Mouse (Mus musculus) limb, embryonic 13.5 days (tissue): Measurements from ENCODE around the gene Mcee. TPM values are rescaled to one million over a fixed set of nuclear protein-coding genes. Genes with fewer than 3 reads are reported as not detected.
A peak's percentile ranks its signal among the peaks of the same experiment; 100 is the strongest.

Experiments used
- ATAC-seq: fragments of 200-750 bp; cut with Nextera tagmentation; 2 replicates; pipeline ENCODE4 v1.8.0; 2017; ENCODE audit warnings: low read depth, moderate number of reproducible peaks, moderate TSS enrichment; ENCODE audit not compliant: low FRiP score
- H3K27ac ChIP-seq: fragments of 300-500 bp; sonication (generic); 2 replicates; pipeline ENCODE4 v1.5.1; 2015; ENCODE audit warnings: inconsistent platforms, mild to moderate bottlenecking, moderate library complexity
- H3K27me3 ChIP-seq: fragments of 300-500 bp; sonication (generic); 2 replicates; pipeline ENCODE4 v1.6.1; 2015; ENCODE audit warnings: mild to moderate bottlenecking, inconsistent platforms
- H3K36me3 ChIP-seq: fragments of 300-500 bp; sonication (generic); 2 replicates; pipeline ENCODE4 v1.6.1; 2015; ENCODE audit warnings: inconsistent platforms, mild to moderate bottlenecking, moderate library complexity
- H3K4me1 ChIP-seq: fragments of 300-500 bp; sonication (generic); 2 replicates; pipeline ENCODE4 v1.6.1; 2015; ENCODE audit warnings: inconsistent platforms
- H3K4me2 ChIP-seq: fragments of 300-500 bp; sonication (generic); replicated peaks from 2 replicates; pipeline ENCODE4 v1.6.1; 2015; ENCODE audit warnings: inconsistent platforms, mild to moderate bottlenecking, moderate library complexity
- H3K4me3 ChIP-seq: fragments of 300-500 bp; sonication (generic); 2 replicates; pipeline ENCODE4 v1.5.1; 2015; ENCODE audit warnings: moderate library complexity, mild to moderate bottlenecking, inconsistent platforms
- H3K9ac ChIP-seq: fragments of 300-500 bp; sonication (generic); 2 replicates; pipeline ENCODE4 v1.6.1; 2015; ENCODE audit warnings: mild to moderate bottlenecking, inconsistent platforms
- H3K9me3 ChIP-seq: fragments of 300-500 bp; sonication (generic); 2 replicates; pipeline ENCODE4 v1.6.1; 2016; ENCODE audit warnings: inconsistent platforms
- WGBS: fragments of 180-500 bp; shearing (Covaris S2); methylation state at CpG from one replicate; pipeline ENCODE4 v1.1.7; 2015; 5-methylcytosine and 5-hydroxymethylcytosine counted together
- polyA plus RNA-seq: library from polyadenylated mRNA; unstranded; fragments of >200 nt; fragmentation: Nextera tagmentation; extraction: Ambion mirVana; gene quantifications from 2 replicates; pipeline ENCODE4 v1.2.1, GENCODE M21; 2015

Mcee gene
- polyA plus RNA-seq, 1 experiment from 2014 or later, result 52.8 TPM

- ATAC-seq, result no peak
- H3K9ac ChIP-seq, result no peak overlapping the region
- no peak overlapping the region for H3K27ac ChIP-seq
- H3K36me3 ChIP-seq, result no peaks in the 10 kb centered on the region
- 84% methylated on average over 13 of the region's 13 CpGs for WGBS
- 0 out of 2 replicates have a peak, but pooled peaks cover 7% of the 10 kb centered on the region for H3K4me1 ChIP-seq
- H3K4me3 ChIP-seq, result no peak overlapping the region
- no peaks in the 10 kb centered on the region for H3K9me3 ChIP-seq
- no peaks in the 10 kb centered on the region for H3K27me3 ChIP-seq
- no peak overlapping the region for H3K4me2 ChIP-seq
Observed at GRCm38 (mm10) chr7:64450631-64451030, 58.2 kb downstream of the Mcee start.

GRCm38 (mm10) chr7:64451441-64451840 is 59.0 kb downstream of the Mcee start:
- 77% methylated on average over 4 of the region's 4 CpGs for WGBS

GRCm38 (mm10) chr7:64451861-64452382 is 59.5 kb downstream of the Mcee start:
- H3K27ac ChIP-seq, result no peak overlapping the region
- no peak overlapping the region for H3K4me2 ChIP-seq
- 0 out of 2 replicates have a peak, but pooled peaks cover 7% of the 10 kb centered on the region for H3K4me1 ChIP-seq
- no peak overlapping the region for H3K4me3 ChIP-seq
- H3K9ac ChIP-seq, result no peak overlapping the region
- no peak for ATAC-seq
- H3K9me3 ChIP-seq, result no peaks in the 10 kb centered on the region
- H3K27me3 ChIP-seq, result no peaks in the 10 kb centered on the region
- H3K36me3 ChIP-seq, result no peaks in the 10 kb centered on the region
- 81% methylated on average over 5 of the region's 5 CpGs for WGBS

More at GRCm38 (mm10) chr7:64451441-64451840, 59.0 kb downstream of the Mcee start:
- Histone ChIP-seq H3K4me2 (no peak overlapping the region), H3K9me3 (no peaks in the 10 kb centered on the region), H3K27ac (no peak overlapping the region), H3K36me3 (no peaks in the 10 kb centered on the region), H3K4me1 (0 out of 2 replicates have a peak, but pooled peaks cover 7% of the 10 kb centered on the region), H3K9ac (no peak overlapping the region), H3K27me3 (no peaks in the 10 kb centered on the region), H3K4me3 (no peak overlapping the region)
- ATAC-seq, result no peak

GRCm38 (mm10) chr7:64452471-64453222 is 60.2 kb downstream of the Mcee start:
- no peak overlapping the region for H3K4me3 ChIP-seq
- ATAC-seq, result 0 out of 2 replicates have a peak, but pooled peaks have one; percentile 35
- H3K9ac ChIP-seq, result no peak overlapping the region
- no peak overlapping the region for H3K4me2 ChIP-seq
- no peaks in the 10 kb centered on the region for H3K36me3 ChIP-seq
- 59% methylated on average over 4 of the region's 4 CpGs for WGBS
- 0 out of 2 replicates have a peak, but pooled peaks cover 7% of the 10 kb centered on the region for H3K4me1 ChIP-seq
- no peaks in the 10 kb centered on the region for H3K27me3 ChIP-seq
- no peaks in the 10 kb centered on the region for H3K9me3 ChIP-seq
- H3K27ac ChIP-seq, result no peak overlapping the region

GRCm38 (mm10) chr7:64456176-64456575 is 63.8 kb downstream of the Mcee start:
- Histone ChIP-seq H3K4me3 (no peak overlapping the region), H3K9ac (no peak overlapping the region), H3K4me2 (no peak overlapping the region), H3K9me3 (no peaks in the 10 kb centered on the region), H3K27ac (no peak overlapping the region), H3K36me3 (no peaks in the 10 kb centered on the region), H3K4me1 (0 out of 2 replicates have a peak, but pooled peaks cover 7% of the 10 kb centered on the region), H3K27me3 (no peaks in the 10 kb centered on the region)
- ATAC-seq, result no peak
- WGBS, result 69% methylated on average over 4 of the region's 4 CpGs

- ATAC-seq, result no peak
- WGBS, result 82% methylated on average over 3 of the region's 3 CpGs
- Histone ChIP-seq H3K36me3 (no peaks in the 10 kb centered on the region), H3K4me1 (0 out of 2 replicates have a peak, but pooled peaks cover 7% of the 10 kb centered on the region), H3K9me3 (no peaks in the 10 kb centered on the region), H3K4me2 (no peak overlapping the region), H3K4me3 (no peak overlapping the region), H3K27ac (no peak overlapping the region), H3K9ac (no peak overlapping the region), H3K27me3 (no peaks in the 10 kb centered on the region)
Observed at GRCm38 (mm10) chr7:64456676-64457075, 64.3 kb downstream of the Mcee start.

- no peak for ATAC-seq
- no peak overlapping the region for H3K4me2 ChIP-seq
- 88% methylated on average over 2 of the region's 2 CpGs for whole genome bisulfite sequencing
- H3K27me3 ChIP-seq, result no peaks in the 10 kb centered on the region
- no peak overlapping the region for H3K27ac ChIP-seq
- 0 out of 2 replicates have a peak, but pooled peaks cover 3% of the 10 kb centered on the region for H3K4me1 ChIP-seq
- no peak overlapping the region for H3K4me3 ChIP-seq
- no peak overlapping the region for H3K9ac ChIP-seq
- no peaks in the 10 kb centered on the region for H3K36me3 ChIP-seq
- no peaks in the 10 kb centered on the region for H3K9me3 ChIP-seq
Observed at GRCm38 (mm10) chr7:64457811-64458210, 65.4 kb downstream of the Mcee start.

Other genes with a start within 250 kb of the Mcee start
- gene Trpm1, start 238.8 kb upstream of the Mcee start, polyA plus RNA-seq, result 0.33 and 0.65 TPM in 2 replicates
- gene Mtmr10, start 105.0 kb upstream of the Mcee start, polyA plus RNA-seq, result 12.2 and 12.7 TPM in 2 replicates
- gene Fan1, start 18.5 kb upstream of the Mcee start, polyA plus RNA-seq, result 10.4 and 10.7 TPM in 2 replicates
- 47.9 and 50.3 TPM in 2 replicates for gene Mphosph10, start 339 bp upstream of the Mcee start, polyA plus RNA-seq
- 8.6 and 9.1 TPM in 2 replicates for gene Apba2, start 109.1 kb downstream of the Mcee start, polyA plus RNA-seq